Mouse (Mus musculus): ENCODE measurements around the gene D930048N14Rik. TPM values are rescaled to one million over a fixed set of nuclear protein-coding genes. Genes with fewer than 3 reads are reported as not detected.

D930048N14Rik gene
- polyA plus RNA-seq, 1 experiment from 2014 or later, result 0.44 TPM

DNA sequence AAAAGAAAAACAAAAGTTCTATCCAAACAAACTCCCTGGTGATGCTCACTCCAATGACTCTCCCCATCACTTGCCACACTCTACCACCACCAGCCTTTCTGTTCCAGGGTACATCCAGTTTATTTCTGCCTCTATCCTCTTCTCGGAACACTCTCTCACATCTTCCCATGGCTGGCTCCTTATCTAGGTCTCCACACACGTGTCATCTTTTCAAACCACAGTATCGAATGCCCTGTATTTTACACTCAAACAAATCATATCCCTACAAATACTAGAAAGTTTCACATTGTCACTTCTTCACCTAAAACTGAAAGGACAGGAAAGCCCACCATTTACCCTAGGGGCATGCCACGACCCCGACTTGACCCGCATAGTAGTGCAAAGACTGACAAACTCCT lies 15.6 kb upstream of the D930048N14Rik start:
- H3K4me1 ChIP-seq (ENCODE audit: control insufficient read depth, insufficient read depth, low read length), result 0 out of 2 replicates have a peak, but pooled peaks cover 9% of the 10 kb centered on the region
- no peaks in the 10 kb centered on the region for H3K9me3 ChIP-seq (replicated peaks; ENCODE audit: control insufficient read depth, low read length)
- peak overlapping the region; percentile 79 for H3K27ac ChIP-seq (ENCODE audit: low read depth, low read length)
- H3K27me3 ChIP-seq (replicated peaks; ENCODE audit: control insufficient read depth, insufficient read depth, low read length), result no peaks in the 10 kb centered on the region
- H3K4me2 ChIP-seq (ENCODE audit: low read length), result peak overlapping the region; percentile 79
- H3K9ac ChIP-seq (ENCODE audit: low read length), result peak overlapping the region; percentile 80
- DNase-seq (ENCODE audit: low spot score) (no peak), ATAC-seq (no peak)
- peaks cover 12% of the 10 kb centered on the region; the same call in 1 of the 2 replicates for H3K36me3 ChIP-seq (ENCODE audit: control insufficient read depth, insufficient read depth, low read length)
- peak overlapping the region; percentile 70 for H3K4me3 ChIP-seq (ENCODE audit: low read depth, low read length)
- 18% methylated on average over 6 of the region's 6 CpGs for WGBS

DNA sequence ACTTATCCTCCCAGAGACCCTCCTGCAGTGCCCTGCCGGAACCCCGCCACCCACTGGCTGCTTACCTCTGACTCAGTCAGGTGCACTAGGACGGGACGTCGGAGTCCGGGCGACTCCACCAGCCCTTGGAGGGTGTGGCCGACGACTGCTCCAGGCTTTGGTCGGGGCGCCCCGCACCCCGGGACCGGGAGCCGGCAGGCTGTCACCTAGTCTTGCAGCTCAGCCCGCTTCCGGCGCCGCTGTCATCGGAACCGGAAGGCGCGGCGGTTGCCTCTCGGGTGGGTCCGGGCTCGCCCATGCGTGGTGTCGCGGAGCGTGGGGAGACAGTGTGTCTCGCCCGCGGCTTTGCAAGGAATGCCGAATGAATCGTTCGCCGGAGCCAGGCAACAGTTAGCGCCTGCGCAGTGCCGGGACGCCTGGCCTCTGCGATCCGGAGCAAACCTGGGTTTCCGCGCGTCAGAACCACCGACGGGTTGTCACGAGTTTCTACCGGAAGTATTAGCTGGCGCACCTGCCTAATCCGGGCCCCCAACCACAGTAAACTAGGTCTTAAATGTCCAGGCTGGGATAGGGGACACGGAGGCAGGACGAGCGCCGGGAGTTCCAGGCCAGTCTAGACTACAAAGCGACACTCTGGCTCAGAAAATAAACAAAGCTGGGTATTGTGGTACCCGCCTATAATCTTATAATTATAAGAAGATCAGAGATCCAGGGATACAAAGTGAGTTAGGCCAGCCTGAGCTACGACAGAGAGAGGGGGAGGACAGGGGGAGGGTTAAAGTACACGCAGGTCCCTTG lies 15.0 kb upstream of the D930048N14Rik start, which contains the start of gene Rmnd5b:
TSS of gene Rmnd5b (minus strand) at position 372 of the 798 bp plus-strand sequence.
- under 1% methylated on average over 61 of the region's 61 CpGs for whole genome bisulfite sequencing
- H3K4me1 ChIP-seq (ENCODE audit: control insufficient read depth, insufficient read depth, low read length), result 0 out of 2 replicates have a peak, but pooled peaks cover 9% of the 10 kb centered on the region
- H3K4me2 ChIP-seq (ENCODE audit: low read length), result peak within 1 kb of the TSS; percentile 79
- no peaks in the 10 kb centered on the region for H3K9me3 ChIP-seq (replicated peaks; ENCODE audit: control insufficient read depth, low read length)
- H3K27me3 ChIP-seq (replicated peaks; ENCODE audit: control insufficient read depth, insufficient read depth, low read length), result no peaks in the 10 kb centered on the region
- peak within 1 kb of the TSS; percentile 80 for H3K9ac ChIP-seq (ENCODE audit: low read length)
- DNase-seq (ENCODE audit: low spot score) (peak; percentile 94), ATAC-seq (peak; percentile 93)
- peak within 1 kb of the TSS; percentile 79 for H3K27ac ChIP-seq (ENCODE audit: low read depth, low read length)
- peak within 1 kb of the TSS; percentile 70 for H3K4me3 ChIP-seq (ENCODE audit: low read depth, low read length)
- peaks cover 8% of the 10 kb centered on the region; the same call in 1 of the 2 replicates for H3K36me3 ChIP-seq (ENCODE audit: control insufficient read depth, insufficient read depth, low read length)

DNA sequence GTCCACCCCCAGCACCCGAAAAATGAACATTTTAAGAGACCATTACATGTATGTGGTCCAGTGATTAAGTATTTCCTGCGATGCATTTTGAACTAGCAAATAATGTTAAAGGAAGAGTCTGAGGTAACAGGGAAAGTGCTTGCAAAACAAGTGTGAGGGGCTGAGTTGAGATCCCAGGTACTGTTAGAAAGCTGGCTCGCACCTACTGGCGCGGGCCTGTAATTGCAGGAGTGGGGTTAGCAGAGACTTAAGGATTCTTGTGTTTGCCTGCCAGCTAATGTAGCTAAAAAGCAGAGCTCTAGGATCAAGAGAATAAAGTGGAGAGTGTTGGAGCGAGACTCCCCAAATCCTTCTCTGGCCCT lies 14.4 kb upstream of the D930048N14Rik start:
- peak; percentile 66 for ATAC-seq

DNA sequence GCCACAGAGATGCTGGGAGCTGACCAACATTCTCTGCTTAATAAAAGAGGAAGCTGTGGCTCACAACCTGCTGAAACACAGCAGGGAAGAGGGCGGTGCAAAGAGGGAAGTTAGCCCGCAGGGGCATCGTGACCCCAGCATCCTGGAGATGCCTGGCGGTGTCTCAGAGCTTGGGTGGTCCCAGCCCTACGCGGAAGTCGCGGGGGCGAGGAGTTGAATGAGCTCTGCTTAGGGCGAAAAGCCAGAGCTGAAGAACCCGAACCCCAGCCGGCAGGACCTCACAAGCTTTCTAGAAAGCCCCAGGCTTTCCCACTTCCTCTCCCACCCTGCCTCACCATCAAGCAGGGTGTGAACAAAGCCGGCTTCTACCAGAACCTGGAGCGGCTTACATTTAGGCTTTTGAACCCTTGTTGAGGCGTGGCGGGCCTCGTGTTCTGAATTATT lies 12.8 kb upstream of the D930048N14Rik start:
- ATAC-seq (no peak), DNase-seq (ENCODE audit: low spot score) (no peak)
- Histone ChIP-seq H3K9me3 (replicated peaks; ENCODE audit: control insufficient read depth, low read length) (no peaks in the 10 kb centered on the region), H3K27ac (ENCODE audit: low read depth, low read length) (no peak overlapping the region), H3K27me3 (replicated peaks; ENCODE audit: control insufficient read depth, insufficient read depth, low read length) (no peaks in the 10 kb centered on the region), H3K36me3 (ENCODE audit: control insufficient read depth, insufficient read depth, low read length) (no peaks in the 10 kb centered on the region), H3K4me3 (ENCODE audit: low read depth, low read length) (no peak overlapping the region), H3K9ac (ENCODE audit: low read length) (peak overlapping the region; percentile 1; the same call in 1 of the 2 replicates), H3K4me2 (ENCODE audit: low read length) (no peak overlapping the region), H3K4me1 (ENCODE audit: control insufficient read depth, insufficient read depth, low read length) (0 out of 2 replicates have a peak, but pooled peaks cover 9% of the 10 kb centered on the region)
- WGBS, result 3% methylated on average over 17 of the region's 17 CpGs

More for the DNA sequence above, 14.4 kb upstream of the D930048N14Rik start:
- 3% methylated on average over 6 of the region's 6 CpGs for WGBS
- peak overlapping the region; percentile 79 for H3K4me2 ChIP-seq (ENCODE audit: low read length)
- H3K36me3 ChIP-seq (ENCODE audit: control insufficient read depth, insufficient read depth, low read length), result peaks cover 3% of the 10 kb centered on the region; the same call in 1 of the 2 replicates
- peak overlapping the region; percentile 70 for H3K4me3 ChIP-seq (ENCODE audit: low read depth, low read length)
- H3K9me3 ChIP-seq (replicated peaks; ENCODE audit: control insufficient read depth, low read length), result no peaks in the 10 kb centered on the region
- peak overlapping the region; percentile 80 for H3K9ac ChIP-seq (ENCODE audit: low read length)
- peak; percentile 83 for DNase-seq (ENCODE audit: low spot score)
- H3K27me3 ChIP-seq (replicated peaks; ENCODE audit: control insufficient read depth, insufficient read depth, low read length), result no peaks in the 10 kb centered on the region
- 0 out of 2 replicates have a peak, but pooled peaks cover 9% of the 10 kb centered on the region for H3K4me1 ChIP-seq (ENCODE audit: control insufficient read depth, insufficient read depth, low read length)
- peak overlapping the region; percentile 79 for H3K27ac ChIP-seq (ENCODE audit: low read depth, low read length)

DNA sequence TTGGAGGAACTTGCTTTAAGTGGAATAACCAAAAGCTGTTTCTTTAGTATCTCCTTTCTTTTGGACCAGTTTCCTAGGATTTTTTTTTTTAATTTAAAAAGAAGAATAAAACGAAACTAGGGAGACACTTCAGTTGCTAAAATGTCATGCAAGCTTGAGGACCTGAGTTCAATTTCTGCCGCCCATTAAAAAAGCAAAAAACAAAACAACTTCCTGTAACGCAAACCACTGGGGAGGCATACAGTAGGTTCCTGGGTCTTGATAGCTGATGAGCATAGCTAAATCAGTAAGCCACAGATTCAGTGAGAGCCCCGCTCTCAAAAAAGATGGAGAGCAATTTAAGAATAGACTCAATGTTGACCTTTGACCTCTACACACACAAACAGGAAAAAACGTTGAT lies 12.3 kb upstream of the D930048N14Rik start:
- H3K36me3 ChIP-seq (ENCODE audit: control insufficient read depth, insufficient read depth, low read length), result no peaks in the 10 kb centered on the region
- 77% methylated on average over 5 of the region's 5 CpGs for WGBS
- no peaks in the 10 kb centered on the region for H3K9me3 ChIP-seq (replicated peaks; ENCODE audit: control insufficient read depth, low read length)
- ATAC-seq (no peak), DNase-seq (ENCODE audit: low spot score) (no peak)
- no peak overlapping the region for H3K9ac ChIP-seq (ENCODE audit: low read length)
- no peak overlapping the region for H3K4me3 ChIP-seq (ENCODE audit: low read depth, low read length)
- H3K4me1 ChIP-seq (ENCODE audit: control insufficient read depth, insufficient read depth, low read length), result 0 out of 2 replicates have a peak, but pooled peaks cover 9% of the 10 kb centered on the region
- H3K27me3 ChIP-seq (replicated peaks; ENCODE audit: control insufficient read depth, insufficient read depth, low read length), result no peaks in the 10 kb centered on the region
- H3K4me2 ChIP-seq (ENCODE audit: low read length), result no peak overlapping the region
- no peak overlapping the region for H3K27ac ChIP-seq (ENCODE audit: low read depth, low read length)

DNA sequence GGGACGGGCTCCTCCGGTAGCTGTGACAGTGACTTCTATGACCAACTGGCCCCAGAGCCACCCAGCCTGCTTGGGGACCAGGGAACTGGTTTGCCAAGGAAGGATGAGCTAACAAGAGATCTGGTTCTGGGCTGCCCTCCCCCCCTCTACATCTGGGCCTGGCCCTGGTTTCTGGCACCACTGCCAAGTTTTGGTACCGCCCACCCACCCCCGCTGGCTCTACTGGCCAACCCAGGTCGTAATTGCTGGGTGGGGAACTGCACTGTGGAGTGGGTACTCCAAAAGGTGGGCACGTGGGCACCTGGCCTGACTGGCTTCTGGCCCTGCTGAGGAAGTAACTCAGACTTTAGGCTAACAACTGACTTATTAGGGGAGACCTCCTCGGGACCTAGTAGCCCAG lies 10.0 kb upstream of the D930048N14Rik start:
- no peak overlapping the region for H3K27ac ChIP-seq (ENCODE audit: low read depth, low read length)
- WGBS, result 79% methylated on average over 7 of the region's 7 CpGs
- H3K27me3 ChIP-seq (replicated peaks; ENCODE audit: control insufficient read depth, insufficient read depth, low read length), result no peaks in the 10 kb centered on the region
- 0 out of 2 replicates have a peak, but pooled peaks cover 4% of the 10 kb centered on the region for H3K4me1 ChIP-seq (ENCODE audit: control insufficient read depth, insufficient read depth, low read length)
- no peak overlapping the region for H3K4me2 ChIP-seq (ENCODE audit: low read length)
- no peaks in the 10 kb centered on the region for H3K36me3 ChIP-seq (ENCODE audit: control insufficient read depth, insufficient read depth, low read length)
- H3K9me3 ChIP-seq (replicated peaks; ENCODE audit: control insufficient read depth, low read length), result no peaks in the 10 kb centered on the region
- H3K4me3 ChIP-seq (ENCODE audit: low read depth, low read length), result no peak overlapping the region
- H3K9ac ChIP-seq (ENCODE audit: low read length), result no peak overlapping the region
- ATAC-seq (no peak), DNase-seq (ENCODE audit: low spot score) (no peak)

DNA sequence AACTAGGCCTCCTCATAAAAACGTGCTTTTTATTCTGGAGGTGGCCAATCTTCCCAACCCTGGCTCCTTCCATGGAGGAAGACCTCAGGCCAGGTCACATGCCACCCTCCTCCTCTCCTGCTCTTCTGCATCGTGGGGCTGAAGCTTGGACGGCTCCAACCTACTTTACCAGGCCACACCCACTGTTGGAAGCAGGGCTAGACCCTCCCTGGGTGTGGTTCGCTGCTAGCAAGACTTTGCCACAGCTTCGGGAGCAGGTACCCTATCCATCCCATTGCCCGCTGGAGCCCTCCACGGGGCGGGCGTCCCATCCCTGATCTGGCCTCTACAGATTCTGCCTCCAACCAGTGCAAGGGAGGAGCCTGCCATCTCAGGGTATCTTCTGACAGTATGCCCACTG lies 7.6 kb upstream of the D930048N14Rik start:
- no peaks in the 10 kb centered on the region for H3K36me3 ChIP-seq (ENCODE audit: control insufficient read depth, insufficient read depth, low read length)
- no peak for DNase-seq (ENCODE audit: low spot score)
- H3K4me1 ChIP-seq (ENCODE audit: control insufficient read depth, insufficient read depth, low read length), result no peaks in the 10 kb centered on the region
- H3K9me3 ChIP-seq (replicated peaks; ENCODE audit: control insufficient read depth, low read length), result no peaks in the 10 kb centered on the region
- no peak overlapping the region for H3K4me3 ChIP-seq (ENCODE audit: low read depth, low read length)
- H3K4me2 ChIP-seq (ENCODE audit: low read length), result no peak overlapping the region
- 84% methylated on average over 9 of the region's 9 CpGs for WGBS
- no peak for ATAC-seq
- H3K27ac ChIP-seq (ENCODE audit: low read depth, low read length), result no peak overlapping the region
- H3K9ac ChIP-seq (ENCODE audit: low read length), result no peak overlapping the region
- H3K27me3 ChIP-seq (replicated peaks; ENCODE audit: control insufficient read depth, insufficient read depth, low read length), result no peaks in the 10 kb centered on the region

DNA sequence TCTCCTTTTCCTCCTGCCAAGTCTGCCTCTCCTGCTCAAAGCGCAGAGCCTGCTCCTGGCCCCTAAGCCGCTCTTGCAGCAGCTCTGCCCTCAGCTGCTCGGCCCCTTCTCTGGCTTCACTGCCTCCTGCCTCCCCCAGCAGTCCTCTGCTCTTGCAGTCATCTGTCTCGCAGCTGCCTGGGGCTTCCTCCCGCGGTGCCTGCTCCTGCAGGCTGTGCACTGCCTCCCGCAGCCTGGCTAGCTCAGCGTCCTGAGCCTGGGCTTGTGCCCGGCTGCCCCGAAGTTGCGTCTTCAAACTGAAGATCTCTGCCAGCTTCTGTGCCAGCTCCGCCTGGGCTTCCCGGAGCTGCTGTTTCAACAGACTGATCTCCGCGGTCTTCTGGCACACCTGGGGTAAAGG lies 7.0 kb upstream of the D930048N14Rik start:
- H3K27me3 ChIP-seq (replicated peaks; ENCODE audit: control insufficient read depth, insufficient read depth, low read length), result no peaks in the 10 kb centered on the region
- H3K4me3 ChIP-seq (ENCODE audit: low read depth, low read length), result no peak overlapping the region
- H3K36me3 ChIP-seq (ENCODE audit: control insufficient read depth, insufficient read depth, low read length), result no peaks in the 10 kb centered on the region
- 64% methylated on average over 15 of the region's 15 CpGs for WGBS
- no peak for ATAC-seq
- no peak overlapping the region for H3K9ac ChIP-seq (ENCODE audit: low read length)
- no peaks in the 10 kb centered on the region for H3K4me1 ChIP-seq (ENCODE audit: control insufficient read depth, insufficient read depth, low read length)
- H3K27ac ChIP-seq (ENCODE audit: low read depth, low read length), result no peak overlapping the region
- no peak for DNase-seq (ENCODE audit: low spot score)
- no peak overlapping the region for H3K4me2 ChIP-seq (ENCODE audit: low read length)
- H3K9me3 ChIP-seq (replicated peaks; ENCODE audit: control insufficient read depth, low read length), result no peaks in the 10 kb centered on the region

DNA sequence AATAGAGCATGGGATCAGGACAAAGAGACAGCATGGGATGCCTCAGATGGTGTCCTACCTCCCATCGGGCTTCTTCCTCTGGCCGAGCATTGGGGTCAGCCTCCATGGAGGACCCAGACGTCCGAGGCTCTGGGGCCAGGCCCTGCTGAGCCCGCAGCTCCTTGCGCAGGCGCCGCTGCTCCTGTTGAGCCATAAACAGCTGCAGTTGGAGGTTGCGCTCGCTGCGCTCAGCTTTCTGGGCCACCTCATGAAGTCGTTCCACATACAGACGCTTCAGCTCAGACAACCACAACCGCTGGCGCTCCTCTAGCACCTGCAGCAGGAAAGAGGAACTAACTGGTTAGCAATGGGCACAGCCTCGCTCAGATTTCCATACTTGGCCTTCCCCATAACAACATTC lies 6.5 kb upstream of the D930048N14Rik start:
- 79% methylated on average over 16 of the region's 16 CpGs for WGBS
- Histone ChIP-seq H3K9ac (ENCODE audit: low read length) (no peak overlapping the region), H3K27me3 (replicated peaks; ENCODE audit: control insufficient read depth, insufficient read depth, low read length) (0 out of 2 replicates have a peak, but pooled peaks cover 3% of the 10 kb centered on the region), H3K27ac (ENCODE audit: low read depth, low read length) (no peak overlapping the region), H3K4me1 (ENCODE audit: control insufficient read depth, insufficient read depth, low read length) (no peaks in the 10 kb centered on the region), H3K4me3 (ENCODE audit: low read depth, low read length) (no peak overlapping the region), H3K4me2 (ENCODE audit: low read length) (no peak overlapping the region), H3K36me3 (ENCODE audit: control insufficient read depth, insufficient read depth, low read length) (no peaks in the 10 kb centered on the region), H3K9me3 (replicated peaks; ENCODE audit: control insufficient read depth, low read length) (no peaks in the 10 kb centered on the region)
- ATAC-seq (no peak), DNase-seq (ENCODE audit: low spot score) (no peak)
